Mouse (Mus musculus): ENCODE measurements at regions not wholly inside any gene's neighbourhood (a gene's known extent, or its start where the extent isn't known, plus 50 kb on each side); places are given as distances from the start of the nearest gene placed in this dataset.

DNA sequence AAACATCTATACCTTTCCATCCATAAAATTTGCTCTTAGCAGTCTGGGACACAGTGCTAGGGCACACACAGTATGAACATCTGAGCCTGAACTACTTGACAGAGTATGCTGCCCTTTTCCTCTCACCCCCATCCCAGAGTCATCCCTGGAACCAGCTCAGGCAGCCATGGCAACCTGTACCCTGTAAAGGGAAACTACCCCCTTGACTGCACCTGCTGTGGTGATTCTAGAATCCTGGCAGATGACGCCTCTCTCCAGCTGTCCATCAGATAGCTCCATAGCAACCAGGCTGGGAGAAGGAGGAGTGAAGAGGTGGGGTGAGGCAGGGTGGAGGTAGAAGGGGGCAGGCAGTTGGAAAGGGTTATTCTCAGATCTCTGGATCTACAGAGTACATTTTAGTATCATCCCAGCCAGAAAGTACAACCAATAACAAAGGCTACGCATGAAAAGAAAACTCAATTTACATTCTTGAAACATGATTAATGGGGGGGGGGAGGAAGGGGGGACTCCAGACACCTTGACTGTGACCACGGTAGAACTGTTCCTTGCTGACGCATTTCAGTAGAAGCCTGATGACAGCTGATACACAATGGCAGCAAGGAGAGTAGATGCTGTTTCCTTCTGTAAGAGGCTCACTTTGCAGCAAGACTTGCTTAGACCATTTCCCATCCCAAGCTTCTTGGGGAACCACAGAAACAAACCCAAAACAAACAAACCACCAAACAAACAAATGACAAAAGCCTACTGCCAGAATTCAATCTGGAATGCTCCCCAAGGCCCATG is 97.2 kb upstream of the Rreb1 start:
- H3K4me1 ChIP-seq, result 0 out of 2 replicates have a peak, but pooled peaks cover 6% of the 10 kb centered on the region
- H3K27ac ChIP-seq, result no peak overlapping the region
- H3K36me3 ChIP-seq, result no peaks in the 10 kb centered on the region
- no peak overlapping the region for H3K9ac ChIP-seq
- 48% methylated on average over 4 of the region's 4 CpGs for WGBS
- H3K9me3 ChIP-seq (replicated peaks), result no peaks in the 10 kb centered on the region
- peak; percentile 61; the same call in 1 of the 2 replicates for ATAC-seq (ENCODE audit: low FRiP score)
- H3K4me2 ChIP-seq (replicated peaks), result no peak overlapping the region
- no peaks in the 10 kb centered on the region for H3K27me3 ChIP-seq
- H3K4me3 ChIP-seq, result no peak overlapping the region

DNA sequence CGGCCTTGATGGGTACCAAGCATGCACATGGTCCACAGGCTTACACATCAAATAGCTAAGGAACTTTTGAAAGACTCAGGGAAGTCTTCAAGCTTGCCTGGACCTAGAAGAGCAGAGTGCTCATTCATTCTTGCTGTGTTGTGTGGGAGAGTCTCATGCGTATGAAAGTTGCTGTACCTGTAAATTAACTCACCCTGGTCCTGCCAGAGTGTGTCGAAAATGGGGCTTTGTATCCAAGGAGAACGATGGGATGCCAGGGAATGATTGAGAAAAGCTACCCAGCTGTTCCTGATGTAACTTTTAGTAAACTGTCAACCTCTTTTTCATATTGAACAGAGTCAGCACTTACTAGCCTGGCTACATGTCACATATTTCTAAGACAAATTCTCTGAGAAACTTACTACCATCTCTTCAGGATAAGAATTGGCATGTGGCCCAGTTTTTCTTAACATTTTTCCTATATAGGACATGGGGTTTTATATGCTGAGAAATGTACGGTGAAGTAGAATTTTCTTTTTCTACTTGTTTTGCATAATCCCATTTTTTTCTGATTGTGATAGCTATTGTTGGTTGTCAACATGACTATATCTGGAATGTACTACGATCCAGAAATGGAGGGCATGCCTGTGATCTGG is 95.0 kb upstream of the Rreb1 start:
- 0 out of 2 replicates have a peak, but pooled peaks cover 6% of the 10 kb centered on the region for H3K4me1 ChIP-seq
- no peaks in the 10 kb centered on the region for H3K27me3 ChIP-seq
- H3K4me2 ChIP-seq (replicated peaks), result no peak overlapping the region
- H3K9me3 ChIP-seq (replicated peaks), result no peaks in the 10 kb centered on the region
- H3K36me3 ChIP-seq, result no peaks in the 10 kb centered on the region
- no peak overlapping the region for H3K4me3 ChIP-seq
- no peak overlapping the region for H3K9ac ChIP-seq
- WGBS, result 91% methylated on average over 6 of the region's 6 CpGs
- H3K27ac ChIP-seq, result no peak overlapping the region
- ATAC-seq (ENCODE audit: low FRiP score), result no peak

DNA sequence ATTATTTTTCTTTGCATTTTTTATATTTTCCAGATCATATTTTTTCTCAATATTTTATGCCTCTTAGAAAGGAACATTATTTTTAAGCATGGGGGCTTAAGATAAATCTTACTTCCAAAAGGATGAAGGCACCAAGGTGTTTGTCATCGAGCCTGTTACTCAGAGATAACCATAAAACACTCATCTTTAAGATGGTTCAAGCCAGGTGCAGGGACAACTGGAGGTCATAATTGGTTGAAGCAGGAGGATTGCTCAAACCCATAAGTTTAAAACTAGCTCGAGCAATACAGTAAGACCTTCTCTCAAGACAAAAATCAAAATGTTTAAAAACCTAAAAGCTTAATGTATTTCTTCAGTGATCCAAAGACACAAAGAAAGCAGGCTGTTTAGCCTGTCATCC is 92.6 kb upstream of the Rreb1 start:
- Histone ChIP-seq H3K9ac (no peak overlapping the region), H3K36me3 (no peaks in the 10 kb centered on the region), H3K4me1 (0 out of 2 replicates have a peak, but pooled peaks cover 6% of the 10 kb centered on the region), H3K4me3 (no peak overlapping the region), H3K27ac (no peak overlapping the region), H3K4me2 (replicated peaks) (no peak overlapping the region), H3K9me3 (replicated peaks) (no peaks in the 10 kb centered on the region), H3K27me3 (no peaks in the 10 kb centered on the region)
- WGBS, result 81% methylated on average over 2 of the region's 2 CpGs
- no peak for ATAC-seq (ENCODE audit: low FRiP score)

DNA sequence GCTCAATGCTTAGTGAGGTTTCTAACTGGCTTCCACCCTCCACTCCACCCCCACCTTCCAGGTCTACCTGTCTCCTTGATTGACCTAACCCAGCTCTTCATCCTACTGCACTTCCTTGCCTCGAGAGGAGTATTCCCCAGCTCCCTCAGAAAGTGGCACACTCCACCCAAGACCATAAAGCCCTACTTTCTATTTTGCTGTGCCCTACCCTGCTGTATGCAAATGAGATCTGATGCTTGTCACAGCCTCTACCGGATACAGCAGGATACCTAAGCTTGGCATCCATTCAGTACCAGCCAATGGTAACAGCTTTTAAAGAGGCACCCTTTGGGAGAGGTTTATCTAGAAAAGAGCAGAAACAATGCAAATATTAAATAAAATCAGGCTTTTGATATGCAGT is 92.1 kb upstream of the Rreb1 start:
- H3K4me1 ChIP-seq, result 0 out of 2 replicates have a peak, but pooled peaks cover 1% of the 10 kb centered on the region
- no peak overlapping the region for H3K4me2 ChIP-seq (replicated peaks)

DNA sequence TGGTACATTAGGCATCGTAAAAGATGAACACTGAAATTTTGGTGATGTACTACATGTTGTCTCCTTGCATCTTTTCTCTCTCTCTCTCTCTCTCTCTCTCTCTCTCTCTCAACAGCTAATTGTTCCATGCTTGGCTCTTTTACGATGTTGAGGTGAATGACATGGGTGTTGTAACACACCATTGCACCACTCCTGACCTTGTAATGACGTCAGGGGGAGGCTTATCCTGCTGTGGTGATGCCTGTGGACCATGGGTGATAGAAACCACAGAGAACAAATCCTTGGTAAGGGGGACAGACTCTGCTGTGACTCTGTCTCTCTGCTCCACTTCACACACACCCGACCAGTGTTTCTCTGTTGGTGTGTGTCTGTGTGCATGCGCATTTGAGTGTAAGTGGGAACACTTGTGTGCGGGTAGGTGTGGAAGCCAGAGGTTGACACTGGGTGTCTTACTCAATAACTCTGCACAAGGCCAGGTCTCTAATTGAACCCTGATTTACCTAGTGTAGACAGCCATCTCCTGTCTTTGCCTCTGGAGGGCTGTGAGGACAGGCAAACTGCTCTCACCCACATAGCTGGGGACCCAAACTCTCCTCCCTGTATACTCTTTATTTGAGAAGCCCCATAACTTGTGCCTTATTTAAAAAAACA is 88.9 kb upstream of the Rreb1 start:
- WGBS, result 93% methylated on average over 6 of the region's 6 CpGs
- no peak for ATAC-seq (ENCODE audit: low FRiP score)
- no peak overlapping the region for H3K9ac ChIP-seq
- no peaks in the 10 kb centered on the region for H3K4me1 ChIP-seq
- H3K4me3 ChIP-seq, result no peak overlapping the region
- no peak overlapping the region for H3K4me2 ChIP-seq (replicated peaks)
- no peaks in the 10 kb centered on the region for H3K9me3 ChIP-seq (replicated peaks)
- H3K36me3 ChIP-seq, result no peaks in the 10 kb centered on the region
- H3K27ac ChIP-seq, result no peak overlapping the region
- no peaks in the 10 kb centered on the region for H3K27me3 ChIP-seq

More for the DNA sequence above, 92.1 kb upstream of the Rreb1 start:
- H3K9me3 ChIP-seq (replicated peaks), result no peaks in the 10 kb centered on the region
- ATAC-seq (ENCODE audit: low FRiP score), result no peak
- no peak overlapping the region for H3K4me3 ChIP-seq
- no peak overlapping the region for H3K27ac ChIP-seq
- H3K36me3 ChIP-seq, result no peaks in the 10 kb centered on the region
- no peak overlapping the region for H3K9ac ChIP-seq
- no peaks in the 10 kb centered on the region for H3K27me3 ChIP-seq
- WGBS, result 66% methylated on average over 2 of the region's 2 CpGs

DNA sequence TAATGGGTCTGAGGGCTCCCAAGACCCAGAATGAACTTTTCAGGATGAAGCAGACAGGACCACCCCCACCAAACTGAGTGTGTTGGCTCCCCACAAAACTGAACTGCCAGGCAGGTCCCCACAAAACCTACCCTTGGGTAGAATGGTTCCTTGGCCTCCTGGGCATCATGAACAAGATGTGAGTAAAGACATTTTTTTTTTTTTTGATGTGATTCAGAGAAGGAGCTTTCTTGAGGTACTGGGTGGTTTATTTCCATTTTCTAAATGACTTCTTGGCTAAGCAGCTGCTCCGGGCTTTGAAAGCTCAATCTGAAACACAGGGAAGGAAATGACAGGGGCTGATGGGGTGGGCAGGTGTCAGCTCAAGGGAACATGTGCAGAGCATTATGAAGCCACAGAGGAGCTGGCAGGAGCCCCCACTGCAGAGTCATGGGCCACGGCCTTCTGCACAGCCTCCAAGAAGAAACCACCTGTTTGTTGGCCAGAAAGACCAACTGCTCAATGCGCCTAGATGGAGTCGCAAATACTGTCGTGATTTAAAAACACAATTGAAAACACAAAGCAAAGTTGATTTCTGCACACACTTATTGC is 86.2 kb upstream of the Rreb1 start:
- 85% methylated on average over 5 of the region's 5 CpGs for WGBS
- H3K9me3 ChIP-seq (replicated peaks), result no peaks in the 10 kb centered on the region

DNA sequence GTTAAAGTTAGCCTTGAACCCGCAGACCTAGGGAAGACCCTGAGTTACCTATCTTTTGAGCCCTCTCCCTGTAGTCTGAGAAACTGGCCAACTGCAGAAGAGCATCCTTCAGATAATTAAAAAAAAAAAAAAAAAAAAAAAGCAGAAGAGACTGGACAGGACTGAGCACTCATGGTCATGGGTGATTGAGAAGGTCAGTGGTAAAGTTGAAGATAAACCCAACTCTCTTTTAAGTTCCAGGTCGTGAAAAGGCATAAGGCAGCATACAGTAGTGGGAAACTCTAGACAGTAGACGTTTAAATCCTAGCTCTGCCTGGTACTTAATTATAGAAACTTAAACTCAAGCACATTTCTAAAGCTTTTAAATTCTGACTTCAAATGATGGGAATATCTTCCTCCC is 84.6 kb upstream of the Rreb1 start:
- Histone ChIP-seq H3K4me1 (no peaks in the 10 kb centered on the region), H3K4me3 (no peak overlapping the region), H3K4me2 (replicated peaks) (no peak overlapping the region), H3K9ac (no peak overlapping the region), H3K27me3 (no peaks in the 10 kb centered on the region), H3K27ac (no peak overlapping the region), H3K36me3 (no peaks in the 10 kb centered on the region), H3K9me3 (replicated peaks) (no peaks in the 10 kb centered on the region)
- WGBS, result 90% methylated on average over 3 of the region's 3 CpGs
- ATAC-seq (ENCODE audit: low FRiP score), result no peak

More for the DNA sequence above, 86.2 kb upstream of the Rreb1 start:
- H3K27me3 ChIP-seq, result no peaks in the 10 kb centered on the region
- H3K27ac ChIP-seq, result no peak overlapping the region
- H3K9ac ChIP-seq, result no peak overlapping the region
- H3K4me2 ChIP-seq (replicated peaks), result no peak overlapping the region
- H3K36me3 ChIP-seq, result no peaks in the 10 kb centered on the region
- no peaks in the 10 kb centered on the region for H3K4me1 ChIP-seq
- no peak for ATAC-seq (ENCODE audit: low FRiP score)
- H3K4me3 ChIP-seq, result no peak overlapping the region

DNA sequence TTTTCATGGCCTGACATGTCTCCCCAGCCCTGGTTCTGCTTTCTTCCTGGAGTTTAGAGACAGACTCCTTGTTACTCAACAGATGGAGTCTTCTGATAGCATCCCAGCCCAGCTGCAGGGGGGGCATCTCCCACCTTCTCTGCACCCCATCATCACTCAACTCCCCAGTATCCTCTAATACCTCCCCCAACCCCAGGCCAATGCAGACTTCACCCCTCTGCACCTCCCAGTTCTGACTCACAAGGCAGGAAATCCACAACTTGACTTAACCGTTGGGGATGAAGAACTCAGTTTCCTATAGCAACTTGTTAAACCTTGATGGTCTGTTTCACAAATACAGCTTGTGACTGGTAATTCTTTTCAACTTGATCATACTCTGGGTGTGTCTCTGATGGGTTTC is 73.7 kb upstream of the Rreb1 start:
- Histone ChIP-seq H3K27me3 (no peaks in the 10 kb centered on the region), H3K4me2 (replicated peaks) (no peak overlapping the region), H3K4me1 (no peaks in the 10 kb centered on the region), H3K4me3 (no peak overlapping the region), H3K9ac (no peak overlapping the region), H3K9me3 (replicated peaks) (no peaks in the 10 kb centered on the region), H3K27ac (no peak overlapping the region), H3K36me3 (no peaks in the 10 kb centered on the region)
- ATAC-seq (ENCODE audit: low FRiP score), result no peak
- 79% methylated on average over 1 of the region's 1 CpGs for WGBS

DNA sequence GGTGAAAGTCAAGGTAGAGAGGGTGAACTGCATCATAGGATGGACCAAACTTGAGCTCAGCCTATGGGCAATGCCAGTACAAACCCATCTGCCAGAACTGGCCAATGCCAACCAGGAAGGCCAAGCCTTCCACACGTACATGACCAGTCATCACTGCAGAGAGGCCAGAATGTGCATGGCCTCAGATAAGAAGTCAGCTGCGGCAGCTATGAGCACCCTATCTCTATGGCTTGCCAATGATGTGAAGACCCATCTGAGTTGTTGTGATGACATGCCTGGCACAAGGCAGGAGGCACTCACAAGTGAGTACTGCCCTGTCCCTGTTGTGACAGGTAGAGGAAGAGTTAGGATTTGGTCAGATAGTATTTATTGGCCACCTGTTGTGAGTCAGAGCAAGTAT is 72.7 kb upstream of the Rreb1 start:
- Histone ChIP-seq H3K4me3 (no peak overlapping the region), H3K9ac (no peak overlapping the region), H3K36me3 (no peaks in the 10 kb centered on the region), H3K27me3 (no peaks in the 10 kb centered on the region), H3K9me3 (replicated peaks) (no peaks in the 10 kb centered on the region), H3K4me1 (no peaks in the 10 kb centered on the region), H3K4me2 (replicated peaks) (no peak overlapping the region), H3K27ac (no peak overlapping the region)
- 92% methylated on average over 2 of the region's 2 CpGs for WGBS
- no peak for ATAC-seq (ENCODE audit: low FRiP score)

DNA sequence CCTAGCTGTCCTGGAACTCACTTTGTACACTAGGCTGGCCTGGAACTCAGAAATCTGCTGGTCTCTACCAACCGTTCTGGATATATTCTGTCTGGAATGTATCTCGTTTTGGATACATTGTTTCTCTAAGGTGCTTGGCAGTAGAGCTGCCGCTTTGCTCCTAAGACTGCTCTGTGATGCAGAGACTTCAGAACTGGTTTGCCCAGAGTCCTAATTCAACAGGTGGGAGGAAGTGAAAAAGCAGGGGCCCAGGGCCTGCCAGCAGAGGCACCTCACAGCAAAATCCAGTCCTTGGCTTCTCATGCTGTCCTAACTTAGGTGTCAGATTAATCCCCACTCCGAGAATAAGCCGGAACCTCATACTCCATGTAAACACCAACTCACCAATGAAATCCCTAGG is 67.3 kb upstream of the Rreb1 start:
- no peak overlapping the region for H3K9ac ChIP-seq
- no peak for ATAC-seq (ENCODE audit: low FRiP score)
- no peak overlapping the region for H3K4me2 ChIP-seq (replicated peaks)
- H3K27me3 ChIP-seq, result no peaks in the 10 kb centered on the region
- H3K36me3 ChIP-seq, result no peaks in the 10 kb centered on the region
- no peak overlapping the region for H3K27ac ChIP-seq
- no peak overlapping the region for H3K4me3 ChIP-seq
- WGBS, result 91% methylated on average over 5 of the region's 5 CpGs
- no peaks in the 10 kb centered on the region for H3K4me1 ChIP-seq
- H3K9me3 ChIP-seq (replicated peaks), result no peaks in the 10 kb centered on the region

DNA sequence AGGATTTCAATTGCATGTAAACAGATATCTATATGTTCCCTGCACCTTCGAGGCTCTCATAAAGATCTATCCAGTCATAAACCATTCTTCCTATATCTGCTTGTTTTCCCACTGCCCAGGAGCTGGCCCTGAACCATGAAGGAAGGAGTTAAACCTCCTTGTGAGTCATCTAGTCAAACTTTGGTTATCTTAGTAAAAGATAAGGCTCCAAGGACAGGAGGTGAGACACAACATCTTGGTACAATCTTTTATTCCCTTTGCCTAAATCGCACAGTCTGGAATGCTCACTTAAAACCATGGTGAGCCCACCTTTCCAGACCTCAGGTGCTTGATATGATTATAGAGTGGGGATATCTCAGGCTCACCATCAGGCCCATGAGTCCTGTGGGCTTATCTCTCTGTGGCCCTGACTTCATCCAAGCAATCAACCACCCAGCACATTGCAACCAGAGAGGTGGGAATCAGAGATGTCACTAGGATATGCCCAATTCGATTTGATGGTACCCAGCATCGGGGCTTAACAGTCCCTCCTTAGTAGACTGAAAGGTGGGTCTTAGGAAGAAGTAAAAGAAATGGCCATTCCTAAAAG is 65.2 kb upstream of the Rreb1 start:
- Histone ChIP-seq H3K9me3 (replicated peaks) (no peaks in the 10 kb centered on the region), H3K9ac (no peak overlapping the region), H3K4me2 (replicated peaks) (no peak overlapping the region), H3K36me3 (no peaks in the 10 kb centered on the region), H3K27me3 (no peaks in the 10 kb centered on the region), H3K27ac (no peak overlapping the region), H3K4me3 (no peak overlapping the region), H3K4me1 (no peaks in the 10 kb centered on the region)
- no peak for ATAC-seq (ENCODE audit: low FRiP score)
- 84% methylated on average over 4 of the region's 4 CpGs for WGBS

DNA sequence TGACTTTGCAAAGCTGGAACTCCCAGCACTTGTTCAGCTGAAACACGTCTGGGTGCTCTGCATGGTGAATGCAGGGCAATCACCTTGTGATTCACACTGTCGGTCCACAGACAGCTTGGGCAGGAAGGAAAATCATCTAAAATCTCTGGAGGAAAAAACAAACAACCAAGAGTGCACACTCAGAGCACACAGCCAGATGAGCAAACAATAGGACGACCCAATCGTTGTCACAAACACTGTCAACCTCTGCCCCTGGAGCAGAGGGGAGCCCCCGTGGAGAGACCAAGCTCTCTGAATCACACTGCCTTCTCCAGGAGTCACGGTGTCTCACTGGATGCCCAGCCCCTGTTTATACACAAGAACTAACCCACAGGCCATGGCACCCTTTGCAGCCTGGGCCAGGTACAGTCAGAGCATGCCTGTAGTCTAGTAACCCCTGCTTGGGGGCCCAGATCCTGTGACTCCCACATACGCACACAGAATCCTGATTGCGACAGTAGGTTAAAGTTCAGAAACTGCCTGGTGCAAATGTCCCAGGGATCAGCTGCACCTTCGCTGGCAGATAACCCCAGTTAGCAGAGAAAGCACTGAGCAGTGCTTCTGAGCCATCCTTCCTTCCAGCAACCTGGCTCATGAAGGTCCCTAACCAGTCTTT is 63.0 kb upstream of the Rreb1 start:
- H3K9me3 ChIP-seq (replicated peaks), result no peaks in the 10 kb centered on the region
- H3K27ac ChIP-seq, result no peak overlapping the region
- ATAC-seq (ENCODE audit: low FRiP score), result no peak
- H3K4me1 ChIP-seq, result no peaks in the 10 kb centered on the region
- H3K9ac ChIP-seq, result no peak overlapping the region
- no peaks in the 10 kb centered on the region for H3K36me3 ChIP-seq
- H3K4me2 ChIP-seq (replicated peaks), result no peak overlapping the region
- H3K27me3 ChIP-seq, result no peaks in the 10 kb centered on the region
- H3K4me3 ChIP-seq, result no peak overlapping the region
- WGBS, result 43% methylated on average over 9 of the region's 9 CpGs
